Mouse (Mus musculus): ENCODE data around the gene Catsper2. TPM values are rescaled to one million over a fixed set of nuclear protein-coding genes. Genes with fewer than 3 reads are reported as not detected.

Gene Catsper2
- total RNA-seq, 2 experiments from 2014 or later: not detected

GRCm38 (mm10) chr2:121359461-121359860 lies 54.1 kb downstream of the Catsper2 start:
- no peak for ATAC-seq (replicated peaks; ENCODE audit: low FRiP score, poor library complexity, severe bottlenecking)

- no peak for ATAC-seq (replicated peaks; ENCODE audit: low FRiP score, poor library complexity, severe bottlenecking)
Observed at GRCm38 (mm10) chr2:121358381-121358780, 55.2 kb downstream of the Catsper2 start.

GRCm38 (mm10) chr2:121357961-121358360 lies 55.6 kb downstream of the Catsper2 start:
- no peak for ATAC-seq (replicated peaks; ENCODE audit: low FRiP score, poor library complexity, severe bottlenecking)

- ATAC-seq (replicated peaks; ENCODE audit: low FRiP score, poor library complexity, severe bottlenecking): no peak
Observed at GRCm38 (mm10) chr2:121357494-121357893, 56.1 kb downstream of the Catsper2 start, which contains the start of gene Ckmt1. Ckmt1 (plus strand) TSS chr2:121357714.

GRCm38 (mm10) chr2:121354820-121355592 lies 58.6 kb downstream of the Catsper2 start, which contains the start of gene Ppip5k1:
Ppip5k1 (minus strand) TSS chr2:121355396.
- peak; percentile 96 for ATAC-seq (replicated peaks; ENCODE audit: low FRiP score, poor library complexity, severe bottlenecking)

- ATAC-seq (replicated peaks; ENCODE audit: low FRiP score, poor library complexity, severe bottlenecking): no peak
Observed at GRCm38 (mm10) chr2:121354378-121354777, 59.2 kb downstream of the Catsper2 start.

- no peak for ATAC-seq (replicated peaks; ENCODE audit: low FRiP score, poor library complexity, severe bottlenecking)
Observed at GRCm38 (mm10) chr2:121353156-121353555, 60.4 kb downstream of the Catsper2 start.

Other genes with a start within 250 kb of the Catsper2 start
- 16.3 and 22.2 TPM in 2 replicates for gene Tubgcp4, start 243.1 kb downstream of the Catsper2 start, total RNA-seq (2015; ENCODE audit: low replicate concordance)
- 11.7 and 19.1 TPM in 2 replicates for gene Tubgcp4, start 243.1 kb downstream of the Catsper2 start, total RNA-seq (2017; ENCODE audit: low replicate concordance)
- gene Zscan29, start 242.7 kb downstream of the Catsper2 start, total RNA-seq (2015; ENCODE audit: low replicate concordance): 8.8 and 13.3 TPM in 2 replicates
- gene Zscan29, start 242.7 kb downstream of the Catsper2 start, total RNA-seq (2017; ENCODE audit: low replicate concordance): 11.3 and 12.9 TPM in 2 replicates
- gene Trp53bp1, start 142.4 kb downstream of the Catsper2 start, total RNA-seq (2015; ENCODE audit: low replicate concordance): 11.1 and 27.9 TPM in 2 replicates
- 44.8 and 96.0 TPM in 2 replicates for gene Trp53bp1, start 142.4 kb downstream of the Catsper2 start, total RNA-seq (2017; ENCODE audit: low replicate concordance)
- not detected in 2 replicates for gene Map1a, start 124.2 kb downstream of the Catsper2 start, total RNA-seq (2015; ENCODE audit: low replicate concordance)
- gene Map1a, start 124.2 kb downstream of the Catsper2 start, total RNA-seq (2017; ENCODE audit: low replicate concordance): 0.14 TPM in 1 of 2 replicates, not detected in the other
- 2.7 and 5.2 TPM in 2 replicates for gene Ppip5k1, start 58.4 kb downstream of the Catsper2 start, total RNA-seq (2015; ENCODE audit: low replicate concordance)
- gene Ppip5k1, start 58.4 kb downstream of the Catsper2 start, total RNA-seq (2017; ENCODE audit: low replicate concordance): 9.8 and 10.1 TPM in 2 replicates
- not detected in 2 replicates for gene Ckmt1, start 56.1 kb downstream of the Catsper2 start, total RNA-seq (2015; ENCODE audit: low replicate concordance)
- 0.26 TPM in 1 of 2 replicates, not detected in the other for gene Ckmt1, start 56.1 kb downstream of the Catsper2 start, total RNA-seq (2017; ENCODE audit: low replicate concordance)
- not detected in 2 replicates for gene Strc, start 26.6 kb downstream of the Catsper2 start, total RNA-seq (2015; ENCODE audit: low replicate concordance)
- not detected in 2 replicates for gene Strc, start 26.6 kb downstream of the Catsper2 start, total RNA-seq (2017; ENCODE audit: low replicate concordance)
- 80.1 and 87.8 TPM in 2 replicates for gene Pdia3, start within 50 bp of the Catsper2 start, total RNA-seq (2015; ENCODE audit: low replicate concordance)
- 66.2 and 70.2 TPM in 2 replicates for gene Pdia3, start within 50 bp of the Catsper2 start, total RNA-seq (2017; ENCODE audit: low replicate concordance)
- gene Ell3, start 30.5 kb upstream of the Catsper2 start, total RNA-seq (2015; ENCODE audit: low replicate concordance): not detected in 2 replicates
- gene Ell3, start 30.5 kb upstream of the Catsper2 start, total RNA-seq (2017; ENCODE audit: low replicate concordance): not detected in 2 replicates
- gene Serf2, start 35.4 kb upstream of the Catsper2 start, total RNA-seq (2015; ENCODE audit: low replicate concordance): 50.9 and 58.1 TPM in 2 replicates
- 40.6 and 55.3 TPM in 2 replicates for gene Serf2, start 35.4 kb upstream of the Catsper2 start, total RNA-seq (2017; ENCODE audit: low replicate concordance)
- gene Hypk, start 39.5 kb upstream of the Catsper2 start, total RNA-seq (2015; ENCODE audit: low replicate concordance): 27.7 and 28.2 TPM in 2 replicates
- gene Hypk, start 39.5 kb upstream of the Catsper2 start, total RNA-seq (2017; ENCODE audit: low replicate concordance): 22.3 and 31.5 TPM in 2 replicates
- gene Serinc4, start 43.0 kb upstream of the Catsper2 start, total RNA-seq (2015; ENCODE audit: low replicate concordance): not detected in 2 replicates
- gene Serinc4, start 43.0 kb upstream of the Catsper2 start, total RNA-seq (2017; ENCODE audit: low replicate concordance): 0.68 TPM in 1 of 2 replicates, not detected in the other
- 6.9 and 16.3 TPM in 2 replicates for gene Mfap1b, start 60.3 kb upstream of the Catsper2 start, total RNA-seq (2015; ENCODE audit: low replicate concordance)
- gene Mfap1b, start 60.3 kb upstream of the Catsper2 start, total RNA-seq (2017; ENCODE audit: low replicate concordance): 20.6 and 22.9 TPM in 2 replicates
- 12.1 and 15.3 TPM in 2 replicates for gene Mfap1a, start 92.9 kb upstream of the Catsper2 start, total RNA-seq (2015; ENCODE audit: low replicate concordance)
- 11.7 and 15.1 TPM in 2 replicates for gene Mfap1a, start 92.9 kb upstream of the Catsper2 start, total RNA-seq (2017; ENCODE audit: low replicate concordance)
- 11.9 and 13.8 TPM in 2 replicates for gene Wdr76, start 92.9 kb upstream of the Catsper2 start, total RNA-seq (2015; ENCODE audit: low replicate concordance)
- gene Wdr76, start 92.9 kb upstream of the Catsper2 start, total RNA-seq (2017; ENCODE audit: low replicate concordance): 19.2 and 25.5 TPM in 2 replicates

All from erythroblast, adult 5-6 weeks (primary cell).